8 mouse cellular contexts compared by ENCODE assay signal in genomic region chr2:136121867-136122266, GRCm38 (mm10).
DNase-seq lines count a peak whose midpoint lies in the region; ATAC-seq and TF ChIP-seq lines count a peak whose summit lies in the region.

No protein-coding gene starts in this region.

- no peak for TF ChIP-seq CTCF in heart, adult 2 months (IDR thresholded peaks at IDR 0.05)
- TF ChIP-seq CTCF in midbrain, postnatal 0 days (IDR thresholded peaks at IDR 0.05), result peak; percentile 39; the same call in 1 of the 2 replicates

- H3K79me2 ChIP-seq in heart, adult 2 months (replicated peaks; ENCODE audit: control insufficient read depth, insufficient read depth, low read length), result no peaks in the 10 kb centered on the region

- TF ChIP-seq POLR2A in heart, adult 2 months (IDR thresholded peaks at IDR 0.05; ENCODE audit: insufficient read depth, low read depth, low read length), result no peak

- no peak overlapping the region for H3K4me2 ChIP-seq in midbrain, postnatal 0 days (ENCODE audit: low read depth, low read length, poor library complexity, severe bottlenecking)

- DNase-seq in heart, postnatal 10 days, result peak; percentile 1 to 5
- DNase-seq in heart, adult 2 months, result no peak
- peak; percentile 20 for DNase-seq in hindbrain, embryonic 10.5 days (ENCODE audit: low spot score)
- peak; percentile 9 to 35 for DNase-seq in kidney, postnatal 36 days
- peak; percentile 59 for DNase-seq in midbrain, postnatal 0 days (ENCODE audit: low spot score)
- DNase-seq in layer of hippocampus, adult 11-12 months (ENCODE audit: low spot score), result no peak
- no peak for DNase-seq in gastrocnemius, adult 8-10 months (ENCODE audit: low spot score in 2 of 2)
- no peak for DNase-seq in left cerebral cortex, postnatal 36 days (ENCODE audit: low spot score in 2 of 2)

- no peak for ATAC-seq in midbrain, postnatal 0 days (ENCODE audit: low FRiP score)

- intact Hi-C loops in heart, postnatal 10 days (cut with DNase I), result no loop called here
- intact Hi-C loops in heart, adult 2 months (cut with DNase I), result no loop called here
- intact Hi-C loops in left cerebral cortex, postnatal 36 days (cut with DNase I), result no loop called here

- no peaks in the 10 kb centered on the region for H3K4me1 ChIP-seq in heart, adult 2 months (ENCODE audit: control insufficient read depth, insufficient read depth, low read length)
- peaks cover 8% of the 10 kb centered on the region for H3K4me1 ChIP-seq in hindbrain, embryonic 10.5 days (replicated peaks)
- no peaks in the 10 kb centered on the region for H3K4me1 ChIP-seq in midbrain, postnatal 0 days (ENCODE audit: insufficient read depth, low read length)

- H3K9ac ChIP-seq in heart, adult 2 months (ENCODE audit: low read depth, low read length), result no peak overlapping the region
- H3K9ac ChIP-seq in midbrain, postnatal 0 days (replicated peaks; ENCODE audit: low read length, poor library complexity, severe bottlenecking), result no peak overlapping the region

- H3K36me3 ChIP-seq in heart, adult 2 months (ENCODE audit: control insufficient read depth, insufficient read depth, low read length), result no peaks in the 10 kb centered on the region
- no peaks in the 10 kb centered on the region for H3K36me3 ChIP-seq in hindbrain, embryonic 10.5 days
- no peaks in the 10 kb centered on the region for H3K36me3 ChIP-seq in midbrain, postnatal 0 days (ENCODE audit: insufficient read depth, low read length)

- no peak for TF ChIP-seq EP300 in heart, adult 2 months (IDR thresholded peaks at IDR 0.05; ENCODE audit: insufficient read depth, low read depth, low read length)

- 40% methylated on average over 6 of the region's 6 CpGs for WGBS in heart, adult 2 months
- 45% methylated on average over 6 of the region's 6 CpGs for WGBS in hindbrain, embryonic 10.5 days
- WGBS in midbrain, postnatal 0 days, result 37% methylated on average over 6 of the region's 6 CpGs

- no peak overlapping the region for H3K27ac ChIP-seq in heart, adult 2 months
- no peak overlapping the region for H3K27ac ChIP-seq in hindbrain, embryonic 10.5 days
- 0 out of 2 replicates have a peak overlapping the region, but pooled peaks have one; percentile 12 for H3K27ac ChIP-seq in midbrain, postnatal 0 days (ENCODE audit: low read depth, low read length)

- no peak overlapping the region for H3K4me3 ChIP-seq in heart, adult 2 months
- H3K4me3 ChIP-seq in hindbrain, embryonic 10.5 days, result no peak overlapping the region
- no peak overlapping the region for H3K4me3 ChIP-seq in midbrain, postnatal 0 days (ENCODE audit: low read depth, low read length)

- no peaks in the 10 kb centered on the region for H3K27me3 ChIP-seq in heart, adult 2 months (ENCODE audit: control insufficient read depth, insufficient read depth, low read length)
- H3K27me3 ChIP-seq in hindbrain, embryonic 10.5 days (ENCODE audit: insufficient read depth, poor library complexity, severe bottlenecking), result no peaks in the 10 kb centered on the region
- H3K27me3 ChIP-seq in midbrain, postnatal 0 days (ENCODE audit: insufficient read depth, low read length), result no peaks in the 10 kb centered on the region

- H3K9me3 ChIP-seq in hindbrain, embryonic 10.5 days, result no peaks in the 10 kb centered on the region
- no peaks in the 10 kb centered on the region for H3K9me3 ChIP-seq in midbrain, postnatal 0 days (ENCODE audit: low read length)

Comparison
In these comparisons a context has a peak if more than half of its experiments do, and no peak if none do; other contexts are left out.
1. DNase-seq: peak in heart, postnatal 10 days (2 of 2), hindbrain, embryonic 10.5 days (single experiment), kidney, postnatal 36 days (2 of 2) and midbrain, postnatal 0 days (single experiment); none in heart, adult 2 months (0 of 2), layer of hippocampus, adult 11-12 months (single experiment), gastrocnemius, adult 8-10 months (0 of 2) and left cerebral cortex, postnatal 36 days (0 of 2).